Mouse (Mus musculus) embryo, embryonic 11 days (tissue): ENCODE data around the gene Tenm3.

ENCODE experiments used
- DNase-seq: peaks from one replicate; pipeline ENCODE4 v3.0.0-alpha.2; 2015

The Tenm3 gene

GRCm38 (mm10) chr8:48437523-48438207 lies 406.1 kb downstream of the Tenm3 start:
- peak; percentile 44 for DNase-seq

- DNase-seq = no peak
These were observed 418.6 kb downstream of the Tenm3 start for GRCm38 (mm10) chr8:48425101-48425500.

GRCm38 (mm10) chr8:48417714-48418113 lies 426.0 kb downstream of the Tenm3 start:
- peak; percentile 42 for DNase-seq

GRCm38 (mm10) chr8:48410916-48411315 lies 432.8 kb downstream of the Tenm3 start:
- no peak for DNase-seq

GRCm38 (mm10) chr8:48400572-48400972 lies 443.2 kb downstream of the Tenm3 start:
- DNase-seq = peak; percentile 69

- no peak for DNase-seq
These were observed 457.9 kb downstream of the Tenm3 start for GRCm38 (mm10) chr8:48385833-48386232.

- DNase-seq = no peak
These were observed 463.7 kb downstream of the Tenm3 start for GRCm38 (mm10) chr8:48380035-48380434.

- no peak for DNase-seq
These were observed 467.0 kb downstream of the Tenm3 start for GRCm38 (mm10) chr8:48376774-48377173.

GRCm38 (mm10) chr8:48375183-48375582 lies 468.6 kb downstream of the Tenm3 start:
- DNase-seq = no peak

GRCm38 (mm10) chr8:48373404-48373803 lies 470.3 kb downstream of the Tenm3 start:
- no peak for DNase-seq

- DNase-seq = no peak
These were observed 476.6 kb downstream of the Tenm3 start for GRCm38 (mm10) chr8:48367164-48367563.

GRCm38 (mm10) chr8:48356849-48357248 lies 486.9 kb downstream of the Tenm3 start:
- DNase-seq = no peak

GRCm38 (mm10) chr8:48353458-48353857 lies 490.3 kb downstream of the Tenm3 start:
- no peak for DNase-seq

GRCm38 (mm10) chr8:48348901-48349300 lies 494.9 kb downstream of the Tenm3 start:
- DNase-seq = no peak

- DNase-seq = no peak
These were observed 495.4 kb downstream of the Tenm3 start for GRCm38 (mm10) chr8:48348386-48348785.

- no peak for DNase-seq
These were observed 500.7 kb downstream of the Tenm3 start for GRCm38 (mm10) chr8:48343067-48343420.

GRCm38 (mm10) chr8:48342321-48343066 lies 501.3 kb downstream of the Tenm3 start:
- DNase-seq = peak; percentile 58

GRCm38 (mm10) chr8:48341692-48342091 lies 502.1 kb downstream of the Tenm3 start:
- DNase-seq = no peak

GRCm38 (mm10) chr8:48341276-48341675 lies 502.5 kb downstream of the Tenm3 start:
- DNase-seq = no peak

GRCm38 (mm10) chr8:48322655-48323265 lies 521.0 kb downstream of the Tenm3 start:
- DNase-seq = no peak

- no peak for DNase-seq
These were observed 521.5 kb downstream of the Tenm3 start for GRCm38 (mm10) chr8:48322240-48322639.

GRCm38 (mm10) chr8:48319674-48320073 lies 524.1 kb downstream of the Tenm3 start:
- DNase-seq = no peak

- DNase-seq = no peak
These were observed 526.3 kb downstream of the Tenm3 start for GRCm38 (mm10) chr8:48317498-48317897.

- no peak for DNase-seq
These were observed 528.1 kb downstream of the Tenm3 start for GRCm38 (mm10) chr8:48315605-48316004.
